21 mouse cellular contexts compared by ENCODE assay signal in the genomic region with DNA sequence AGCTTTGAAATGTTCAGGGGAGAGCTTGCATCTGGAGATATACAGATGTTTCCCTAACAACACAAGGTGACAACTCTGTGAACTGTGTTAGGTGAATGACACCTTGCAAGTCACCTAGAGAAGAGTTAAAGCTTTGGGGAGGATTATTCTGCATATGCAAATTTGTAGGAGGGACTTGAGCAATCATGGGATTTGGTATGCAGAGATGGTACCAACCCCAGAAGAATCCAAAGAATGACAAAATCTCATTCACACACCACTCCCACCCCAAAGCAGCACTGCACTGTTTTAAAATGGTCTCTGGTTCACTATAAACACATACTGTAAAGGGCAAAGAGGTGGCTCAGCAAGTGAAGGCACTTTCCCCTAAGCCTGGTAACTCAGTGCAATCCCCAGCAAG.
"Had no signal": no experiment of that assay in that cellular context is flagged by ENCODE, and none has a peak within 500 bp of the region (broad histone marks: within the 10 kb centered on the region; RNA-seq: fewer than 3 reads in every experiment).

No protein-coding gene starts in this region.

- H3K4me3 ChIP-seq: liver, embryonic 13.5 days; liver, embryonic 15.5 days; lung, embryonic 15.5 days; megakaryocyte, embryonic 14.5 days; midbrain, embryonic 12.5 days; neural tube, embryonic 13.5 days; neural tube, embryonic 15.5 days had no signal

- DNase-seq: liver, embryonic 13.5 days; liver, postnatal 0 days; lung, adult 2 months; lung, postnatal 14 days; lung, postnatal 36 days; midbrain, embryonic 14.5 days; retina, postnatal 1 day; right cerebral cortex, adult 18-20 months; right cerebral cortex, postnatal 25 days; right cerebral cortex, postnatal 4 days; spleen, adult 18-20 months; thymus, adult 2 months; thymus, postnatal 25 days; thymus, postnatal 4 days had no signal

- H3K27ac ChIP-seq: liver, embryonic 13.5 days; liver, embryonic 15.5 days; lung, embryonic 15.5 days; macrophage; midbrain, embryonic 12.5 days; neural tube, embryonic 13.5 days; neural tube, embryonic 15.5 days had no signal
